Mouse (Mus musculus): ENCODE data around the gene Mfsd4b1.

- TF ChIP-seq POLR2A (IDR thresholded peaks at IDR 0.05; ENCODE audit: borderline replicate concordance, extremely low read depth, low read depth, low read length), result no peak
- TF ChIP-seq CTCF (IDR thresholded peaks at IDR 0.05; ENCODE audit: insufficient read depth, low read length), result no peak
Measured at GRCm38 (mm10) chr10:40020401-40020800, 4.7 kb downstream of the Mfsd4b1 start.
